Mouse (Mus musculus) E14TG2a.4 (cell line): Measurements from ENCODE around the gene Rsg1.

Source experiments
- CTCF ChIP-seq: conservative IDR thresholded peaks from 2 replicates; pipeline ENCODE4 v1.5.1; 2014; ENCODE audit warnings: low read length
- NANOG ChIP-seq: IDR thresholded peaks from 2 replicates; pipeline ENCODE4 v1.6.1; 2014; ENCODE audit warnings: borderline replicate concordance, low read length, mixed read lengths
- POU5F1 ChIP-seq: IDR thresholded peaks from 2 replicates; pipeline ENCODE4 v1.6.1; 2014; ENCODE audit warnings: low read length, borderline replicate concordance

- TF ChIP-seq CTCF (no peak), POU5F1 (no peak), NANOG (no peak)
Observed at GRCm38 (mm10) chr4:141241861-141242260, 28.1 kb downstream of the Rsg1 start.
